Mouse (Mus musculus) heart, embryonic 11.5 days (tissue): ENCODE measurements around the gene Hs3st6. TPM values are rescaled to one million over a fixed set of nuclear protein-coding genes. Genes with fewer than 3 reads are reported as not detected.

Experiments
- ATAC-seq: fragments of 200-750 bp; cut with Nextera tagmentation; replicated peaks from 2 replicates; pipeline ENCODE4 v1.8.0; 2017; ENCODE audit warnings: moderate library complexity; ENCODE audit not compliant: insufficient number of reproducible peaks, low FRiP score, low TSS enrichment
- H3K27ac ChIP-seq: fragments of 300-500 bp; sonication (generic); 2 replicates; pipeline ENCODE4 v1.5.1; 2014; ENCODE audit warnings: mild to moderate bottlenecking, low read depth, low read length
- H3K27me3 ChIP-seq: fragments of 300-500 bp; sonication (generic); 2 replicates; pipeline ENCODE4 v1.6.1; 2014; ENCODE audit warnings: mild to moderate bottlenecking, low read length, mixed read lengths; ENCODE audit not compliant: control insufficient read depth, insufficient read depth
- H3K36me3 ChIP-seq: fragments of 300-500 bp; sonication (generic); 2 replicates; pipeline ENCODE4 v1.6.1; 2014; ENCODE audit warnings: mild to moderate bottlenecking, low read length, moderate library complexity, mixed read lengths; ENCODE audit not compliant: control insufficient read depth, insufficient read depth
- H3K4me1 ChIP-seq: fragments of 300-500 bp; sonication (generic); 2 replicates; pipeline ENCODE4 v1.6.1; 2014; ENCODE audit warnings: low read length; ENCODE audit not compliant: control insufficient read depth, insufficient read depth
- H3K4me2 ChIP-seq: fragments of 300-500 bp; sonication (generic); 2 replicates; pipeline ENCODE4 v1.6.1; 2014; ENCODE audit warnings: mild to moderate bottlenecking, moderate library complexity
- H3K4me3 ChIP-seq: fragments of 300-500 bp; sonication (generic); 2 replicates; pipeline ENCODE4 v1.5.1; 2014; ENCODE audit warnings: low read depth, low read length
- H3K9ac ChIP-seq: fragments of 300-500 bp; sonication (generic); 2 replicates; pipeline ENCODE4 v1.6.1; 2014; ENCODE audit warnings: mild to moderate bottlenecking, low read depth, low read length, moderate library complexity
- H3K9me3 ChIP-seq: fragments of 300-500 bp; sonication (generic); replicated peaks from 2 replicates; pipeline ENCODE4 v1.6.1; 2016; ENCODE audit warnings: low read length; ENCODE audit not compliant: control insufficient read depth
- WGBS: fragments of 180-500 bp; shearing (Covaris S2); extraction: QIAGEN DNeasy Blood & Tissue Kit; methylation state at CpG from one replicate; pipeline ENCODE4 v1.1.7; 2014; ENCODE audit not compliant: insufficient replicate concordance; 5-methylcytosine and 5-hydroxymethylcytosine counted together
- polyA plus RNA-seq: library from polyadenylated mRNA; unstranded; fragments of >200 nt; fragmentation: Nextera tagmentation; extraction: Ambion mirVana; gene quantifications from 2 replicates; pipeline ENCODE4 v1.2.1, GENCODE M21; 2014

Gene Hs3st6
- polyA plus RNA-seq, 1 experiment from 2014 or later = 0.34 TPM

DNA sequence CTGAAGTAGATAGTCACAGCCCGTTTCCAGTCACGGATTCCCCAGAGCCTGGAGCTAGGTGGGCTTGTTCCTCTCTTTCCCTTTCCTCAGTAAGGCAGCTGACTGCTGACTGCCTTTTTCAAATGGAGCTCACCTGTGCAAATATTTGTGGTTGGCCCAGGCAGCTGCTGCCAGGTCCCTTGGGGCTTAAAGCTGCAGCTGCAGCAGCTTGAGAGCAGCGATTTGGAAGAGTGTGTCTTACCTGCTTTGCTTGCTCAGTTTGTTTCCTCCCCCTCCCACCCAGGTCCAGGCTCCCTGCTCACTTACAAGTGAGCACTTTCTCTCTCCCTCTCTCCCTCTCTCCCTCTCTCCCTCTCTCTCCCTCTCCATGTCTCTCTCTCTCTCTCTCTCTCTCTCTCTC is 16.4 kb downstream of the Hs3st6 start:
- Histone ChIP-seq H3K4me1 (peaks cover 11% of the 10 kb centered on the region), H3K4me3 (no peak overlapping the region), H3K4me2 (no peak overlapping the region), H3K27ac (no peak overlapping the region), H3K27me3 (0 out of 2 replicates have a peak, but pooled peaks cover 7% of the 10 kb centered on the region), H3K9ac (no peak overlapping the region), H3K36me3 (no peaks in the 10 kb centered on the region), H3K9me3 (no peaks in the 10 kb centered on the region)
- 37% methylated on average over 3 of the region's 3 CpGs for WGBS
- ATAC-seq = no peak

GRCm38 (mm10) chr17:24773241-24773640 is 20.5 kb downstream of the Hs3st6 start:
- Histone ChIP-seq H3K27me3 (0 out of 2 replicates have a peak, but pooled peaks cover 3% of the 10 kb centered on the region), H3K27ac (no peak overlapping the region), H3K4me2 (no peak overlapping the region), H3K4me3 (no peak overlapping the region), H3K4me1 (no peaks in the 10 kb centered on the region), H3K36me3 (no peaks in the 10 kb centered on the region), H3K9ac (no peak overlapping the region), H3K9me3 (no peaks in the 10 kb centered on the region)
- 72% methylated on average over 5 of the region's 5 CpGs for WGBS
- ATAC-seq = no peak

DNA sequence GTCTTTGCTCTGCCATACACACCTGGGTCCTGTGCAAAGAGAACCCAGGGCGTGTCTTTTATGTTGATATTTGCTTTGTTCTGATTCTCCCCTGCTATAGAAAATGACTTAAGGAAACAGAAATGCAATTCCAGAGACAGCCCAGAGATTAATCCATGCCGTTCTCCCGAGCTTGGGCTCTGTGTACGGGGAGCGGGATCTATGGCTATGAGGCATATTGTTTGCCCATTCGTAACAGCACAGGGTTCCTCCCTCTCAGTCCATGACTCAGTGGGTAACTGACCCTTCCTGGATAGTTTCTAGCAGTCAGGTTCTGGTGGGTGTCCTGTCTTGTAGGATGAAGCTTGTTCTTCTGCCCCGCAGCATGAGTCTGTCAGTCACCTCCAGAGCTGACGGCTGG is 22.4 kb downstream of the Hs3st6 start:
- H3K9ac ChIP-seq = no peak overlapping the region
- WGBS = 82% methylated on average over 8 of the region's 8 CpGs
- no peak overlapping the region for H3K4me3 ChIP-seq
- peaks cover 2% of the 10 kb centered on the region; the same call in 1 of the 2 replicates for H3K27me3 ChIP-seq
- H3K36me3 ChIP-seq = no peaks in the 10 kb centered on the region
- no peak overlapping the region for H3K27ac ChIP-seq
- no peak overlapping the region for H3K4me2 ChIP-seq
- H3K9me3 ChIP-seq = no peaks in the 10 kb centered on the region
- no peaks in the 10 kb centered on the region for H3K4me1 ChIP-seq
- no peak for ATAC-seq

- Histone ChIP-seq H3K27me3 (peaks cover 2% of the 10 kb centered on the region; the same call in 1 of the 2 replicates), H3K4me2 (no peak overlapping the region), H3K27ac (no peak overlapping the region), H3K9me3 (no peaks in the 10 kb centered on the region), H3K36me3 (no peaks in the 10 kb centered on the region), H3K4me1 (no peaks in the 10 kb centered on the region), H3K4me3 (no peak overlapping the region), H3K9ac (no peak overlapping the region)
- ATAC-seq = no peak
- WGBS = 64% methylated on average over 2 of the region's 2 CpGs
Observed at GRCm38 (mm10) chr17:24777073-24777472, 24.3 kb downstream of the Hs3st6 start.

GRCm38 (mm10) chr17:24780821-24781220 is 28.0 kb downstream of the Hs3st6 start:
- WGBS = 83% methylated on average over 2 of the region's 2 CpGs
- H3K9ac ChIP-seq = no peak overlapping the region
- no peak overlapping the region for H3K27ac ChIP-seq
- H3K27me3 ChIP-seq = peaks cover 2% of the 10 kb centered on the region; the same call in 1 of the 2 replicates
- H3K4me1 ChIP-seq = no peaks in the 10 kb centered on the region
- H3K36me3 ChIP-seq = no peaks in the 10 kb centered on the region
- H3K4me3 ChIP-seq = no peak overlapping the region
- H3K4me2 ChIP-seq = no peak overlapping the region
- no peaks in the 10 kb centered on the region for H3K9me3 ChIP-seq
- no peak for ATAC-seq

GRCm38 (mm10) chr17:24792190-24792589 is 39.4 kb downstream of the Hs3st6 start:
- no peaks in the 10 kb centered on the region for H3K36me3 ChIP-seq
- no peak overlapping the region for H3K27ac ChIP-seq
- no peaks in the 10 kb centered on the region for H3K27me3 ChIP-seq
- H3K4me2 ChIP-seq = no peak overlapping the region
- ATAC-seq = no peak
- H3K4me1 ChIP-seq = no peaks in the 10 kb centered on the region
- no peak overlapping the region for H3K9ac ChIP-seq
- no peak overlapping the region for H3K4me3 ChIP-seq
- H3K9me3 ChIP-seq = no peaks in the 10 kb centered on the region
- 60% methylated on average over 8 of the region's 8 CpGs for WGBS

DNA sequence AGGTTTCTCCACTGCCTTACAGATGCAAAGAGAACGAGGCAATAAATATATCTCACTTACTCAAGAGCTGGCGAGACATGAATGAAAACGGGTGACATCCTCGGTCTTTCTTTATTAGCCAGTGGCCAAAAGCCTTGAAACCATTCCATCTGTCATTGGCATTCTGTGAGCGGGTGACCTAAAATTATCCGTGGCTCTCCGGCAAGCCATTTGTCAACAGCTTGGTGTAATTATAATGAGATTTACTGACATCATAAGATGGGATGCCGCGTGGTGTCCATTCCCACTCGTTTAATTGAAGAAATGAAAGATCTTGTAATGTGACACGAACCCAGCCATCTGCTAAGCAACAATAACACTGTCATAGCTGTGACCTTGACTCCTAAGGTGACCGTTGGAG is 42.0 kb downstream of the Hs3st6 start:
- ATAC-seq = no peak
- H3K36me3 ChIP-seq = no peaks in the 10 kb centered on the region
- H3K27me3 ChIP-seq = no peaks in the 10 kb centered on the region
- no peak overlapping the region for H3K27ac ChIP-seq
- no peak overlapping the region for H3K9ac ChIP-seq
- 75% methylated on average over 12 of the region's 12 CpGs for WGBS
- H3K9me3 ChIP-seq = no peaks in the 10 kb centered on the region
- no peak overlapping the region for H3K4me2 ChIP-seq
- no peak overlapping the region for H3K4me3 ChIP-seq
- H3K4me1 ChIP-seq = no peaks in the 10 kb centered on the region

DNA sequence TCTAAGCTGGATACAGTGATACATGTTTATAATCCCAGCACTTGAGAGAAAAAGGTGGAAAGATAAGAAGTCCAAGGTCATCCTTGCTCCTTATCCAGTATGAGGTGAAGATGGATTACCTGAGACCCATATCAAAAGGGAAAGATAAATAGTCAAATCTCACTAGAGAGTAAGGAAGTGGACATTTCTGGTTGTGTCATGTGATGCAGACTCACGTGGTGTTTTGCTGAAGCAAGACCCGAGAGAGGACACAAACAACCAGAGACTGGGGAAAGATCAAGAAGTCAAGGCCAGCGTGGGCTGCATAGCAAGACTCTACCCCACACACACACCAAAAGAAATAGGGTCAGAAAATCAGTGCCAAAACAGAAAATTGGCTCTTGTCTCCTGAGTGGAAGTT is 44.2 kb downstream of the Hs3st6 start:
- no peak overlapping the region for H3K9ac ChIP-seq

GRCm38 (mm10) chr17:24798229-24798628 is 45.4 kb downstream of the Hs3st6 start:
- no peak for ATAC-seq
- Histone ChIP-seq H3K4me3 (no peak overlapping the region), H3K27me3 (no peaks in the 10 kb centered on the region), H3K27ac (no peak overlapping the region), H3K4me2 (no peak overlapping the region), H3K36me3 (no peaks in the 10 kb centered on the region), H3K9me3 (no peaks in the 10 kb centered on the region), H3K9ac (no peak overlapping the region), H3K4me1 (no peaks in the 10 kb centered on the region)
- WGBS = 52% methylated on average over 9 of the region's 9 CpGs

More for the DNA sequence above, 44.2 kb downstream of the Hs3st6 start:
- no peaks in the 10 kb centered on the region for H3K27me3 ChIP-seq
- H3K27ac ChIP-seq = no peak overlapping the region
- no peak for ATAC-seq
- H3K4me1 ChIP-seq = no peaks in the 10 kb centered on the region
- no peak overlapping the region for H3K4me3 ChIP-seq
- no peaks in the 10 kb centered on the region for H3K9me3 ChIP-seq
- H3K36me3 ChIP-seq = no peaks in the 10 kb centered on the region
- H3K4me2 ChIP-seq = no peak overlapping the region
- 66% methylated on average over 3 of the region's 3 CpGs for WGBS
